Mouse (Mus musculus) urinary bladder, adult 2 months (tissue): ENCODE data around the gene Kcnq4. TPM values are rescaled to one million over a fixed set of nuclear protein-coding genes. Genes with fewer than 3 reads are reported as not detected.

Experiments
- DNase-seq: peaks from one replicate; pipeline ENCODE4 v3.0.0; 2022; ENCODE audit warnings: low spot score
- polyA plus RNA-seq: library from polyadenylated mRNA; depleted of rRNA; stranded (reverse); fragments of >200 nt; gene quantifications from 2 replicates; pipeline ENCODE4 v1.2.3, GENCODE M21; 2012; rRNA removed

Gene Kcnq4
- polyA plus RNA-seq, 1 experiment, result 20.2 TPM

DNA sequence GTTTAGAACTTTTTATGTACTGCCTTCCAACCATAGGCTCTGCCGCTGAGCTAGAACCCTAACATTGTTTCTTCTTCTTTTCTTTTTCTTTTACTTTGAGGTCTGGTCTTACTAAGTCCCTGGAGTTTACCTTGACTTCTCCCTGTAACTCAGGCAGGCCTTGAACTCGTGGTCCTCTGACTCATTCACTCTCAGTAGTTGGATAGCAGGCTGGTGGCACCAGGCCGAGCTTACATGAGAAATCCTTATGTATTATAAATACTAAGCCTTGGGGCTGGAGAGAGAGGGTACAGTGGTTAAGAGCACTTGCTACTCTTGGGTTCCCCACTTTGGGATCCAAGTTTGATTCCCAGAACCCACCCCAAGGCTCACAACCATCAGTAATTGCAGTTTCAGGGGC lies 74.8 kb downstream of the Kcnq4 start:
- no peak for DNase-seq

- DNase-seq, result no peak
Measured at GRCm38 (mm10) chr4:120671046-120671445, 77.4 kb downstream of the Kcnq4 start.

DNA sequence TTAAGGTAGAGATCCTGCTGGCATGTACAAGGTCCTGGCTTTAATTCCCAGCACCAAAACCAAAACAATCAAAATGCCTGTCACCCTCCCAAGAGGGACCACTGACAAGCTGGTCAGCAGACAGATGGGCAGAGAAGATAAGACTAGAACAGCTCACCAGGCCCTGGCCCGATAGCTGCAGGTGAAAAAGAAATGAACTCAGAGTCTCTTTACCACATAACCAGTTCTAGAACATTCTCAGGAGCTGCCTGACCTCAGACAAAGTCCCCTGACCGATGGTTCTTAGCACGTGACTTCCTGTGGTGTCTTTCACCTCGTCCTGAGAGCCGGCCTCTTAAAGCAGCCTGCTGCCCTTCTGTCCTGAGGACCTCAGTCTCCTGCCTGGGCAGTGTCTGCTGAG lies 78.8 kb downstream of the Kcnq4 start:
- DNase-seq, result no peak

DNA sequence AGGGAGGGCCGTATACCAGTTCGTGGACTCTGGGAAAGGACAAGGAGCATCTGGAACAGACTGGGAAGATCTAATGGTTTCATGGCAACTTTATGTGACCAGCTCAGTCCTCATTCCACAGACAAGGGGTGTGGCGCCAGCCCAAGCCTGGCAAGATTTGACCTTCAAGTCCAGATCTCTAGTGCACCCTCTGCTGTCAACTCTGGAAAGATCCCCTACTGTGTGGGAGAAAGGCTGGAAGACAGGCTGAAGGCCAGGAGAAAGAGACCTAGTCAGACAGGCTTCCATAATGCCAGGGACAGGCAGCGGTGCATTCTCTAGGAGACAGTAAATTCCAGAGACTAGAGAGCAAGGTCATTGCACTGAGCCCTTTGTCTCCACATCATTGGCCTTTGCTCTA lies 79.9 kb downstream of the Kcnq4 start:
- no peak for DNase-seq

- no peak for DNase-seq
Measured at GRCm38 (mm10) chr4:120667555-120667954, 80.9 kb downstream of the Kcnq4 start.

DNA sequence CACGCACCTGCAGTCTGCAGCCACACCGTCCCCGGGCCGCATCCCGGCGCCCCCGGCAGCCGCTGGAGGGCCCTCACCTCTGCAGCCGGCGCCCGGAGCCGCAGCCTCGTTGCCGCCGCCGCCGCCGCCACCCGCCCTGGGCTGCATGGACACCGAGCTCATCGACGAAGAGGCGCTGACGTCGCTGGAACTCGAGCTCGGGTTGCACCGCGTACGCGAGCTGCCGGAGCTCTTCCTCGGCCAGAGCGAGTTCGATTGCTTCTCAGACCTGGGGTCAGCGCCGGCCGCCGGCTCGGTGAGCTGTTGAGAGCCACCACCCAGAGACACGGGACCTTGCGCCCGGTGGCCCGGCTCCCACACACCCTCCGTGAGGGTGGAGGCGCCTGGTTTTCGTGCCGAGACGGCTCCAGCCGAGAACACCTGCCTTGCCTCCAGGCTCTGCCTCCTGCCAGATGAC lies 81.3 kb downstream of the Kcnq4 start:
- DNase-seq, result peak; percentile 60

- DNase-seq, result peak; percentile 76
Measured at GRCm38 (mm10) chr4:120666358-120667024, 81.9 kb downstream of the Kcnq4 start, which contains the start of gene Cited4. TSS of gene Cited4 (plus strand) at chr4:120666572.

DNA sequence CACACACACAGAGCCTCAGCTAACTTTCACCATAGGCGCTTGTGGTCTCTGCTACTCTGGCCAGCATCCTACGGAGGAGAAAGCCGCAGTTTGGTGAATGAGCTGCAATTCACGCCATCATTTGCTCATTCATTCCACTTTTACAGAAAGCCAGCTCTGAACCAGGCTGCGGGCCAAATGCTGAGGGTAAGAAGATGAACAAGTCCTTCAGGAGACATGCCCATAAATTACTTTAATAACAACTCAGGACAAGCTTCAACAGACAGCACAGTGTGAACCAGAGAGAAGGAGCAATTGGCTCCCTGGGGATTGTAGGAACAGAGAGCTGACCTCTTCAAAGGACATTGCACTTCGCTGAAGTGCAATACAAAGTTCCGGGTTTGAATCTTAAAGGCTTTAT lies 82.6 kb downstream of the Kcnq4 start:
- no peak for DNase-seq

- DNase-seq, result no peak
Measured at GRCm38 (mm10) chr4:120665144-120665700, 83.2 kb downstream of the Kcnq4 start.

GRCm38 (mm10) chr4:120664601-120665000 lies 83.8 kb downstream of the Kcnq4 start:
- no peak for DNase-seq

DNA sequence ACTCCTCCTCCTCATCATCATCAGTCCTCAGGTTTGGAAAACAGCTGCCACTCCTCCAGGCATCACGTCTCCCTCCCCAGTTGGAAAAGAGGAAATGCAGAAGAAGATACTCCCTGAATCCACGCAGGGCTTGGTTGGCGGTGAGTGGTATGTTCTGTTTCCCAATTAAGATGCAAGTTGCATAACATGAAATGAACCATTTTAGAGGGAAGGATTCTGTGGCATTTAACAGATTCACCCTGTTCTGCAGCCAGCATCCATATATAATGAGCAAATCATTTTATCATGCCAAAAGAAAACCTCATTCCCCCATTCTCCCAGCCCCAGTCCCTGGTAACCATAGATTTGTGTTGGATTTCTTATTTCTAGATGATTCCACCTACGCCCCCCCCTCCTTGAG lies 87.9 kb downstream of the Kcnq4 start:
- no peak for DNase-seq

GRCm38 (mm10) chr4:120655898-120656297 lies 92.5 kb downstream of the Kcnq4 start:
- DNase-seq, result no peak

GRCm38 (mm10) chr4:120650208-120650592 lies 98.2 kb downstream of the Kcnq4 start:
- no peak for DNase-seq

DNA sequence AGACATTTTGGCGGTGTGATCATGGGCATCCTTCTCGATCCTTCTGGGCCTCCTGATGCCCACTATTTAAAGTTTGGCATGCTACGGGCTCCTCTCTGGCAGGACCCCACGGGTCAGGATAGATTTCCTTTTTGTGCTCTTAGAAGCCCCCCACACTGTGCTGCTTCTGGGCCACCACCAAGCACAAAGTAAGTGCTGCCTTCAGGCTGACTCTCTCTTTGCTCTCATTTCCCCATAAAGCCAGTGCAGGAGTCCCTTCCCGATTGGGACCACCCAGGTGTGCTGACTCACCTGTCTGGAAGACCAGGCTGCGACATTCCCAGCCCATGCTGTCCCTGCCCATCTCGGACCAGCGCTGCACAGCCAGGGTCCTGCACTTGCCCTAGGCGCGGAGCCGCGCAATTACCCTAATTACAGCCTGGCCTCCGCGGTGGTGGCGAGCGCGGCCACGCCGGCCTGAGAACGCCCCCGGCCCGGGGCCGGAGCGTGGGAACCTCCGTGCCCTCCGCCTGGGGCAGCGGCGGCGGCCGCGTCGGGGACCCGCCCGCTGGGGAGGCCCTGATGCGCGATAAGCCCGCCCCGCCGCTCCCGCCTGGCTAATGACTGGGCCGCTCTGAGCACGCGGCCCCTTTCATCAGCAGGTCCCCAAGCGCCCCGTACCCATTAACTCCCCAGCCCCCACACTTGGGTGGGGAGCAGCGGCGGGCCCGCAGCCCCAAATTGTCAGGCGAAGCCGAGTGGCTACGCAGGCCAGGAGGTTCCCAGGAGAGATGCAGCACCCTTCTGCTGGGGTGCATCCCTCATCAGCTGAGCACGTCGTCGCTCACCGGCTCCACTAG lies 98.8 kb downstream of the Kcnq4 start:
- peak; percentile 26 for DNase-seq

Other genes starting within 250 kb of the Kcnq4 start
- 0.11 TPM in 1 of 2 replicates, not detected in the other for gene Slfnl1, start 216.4 kb downstream of the Kcnq4 start, polyA plus RNA-seq
- gene Ctps, start 178.3 kb downstream of the Kcnq4 start, polyA plus RNA-seq, result 50.6 and 55.6 TPM in 2 replicates
- not detected in 2 replicates for gene Gm8439, start 159.9 kb downstream of the Kcnq4 start, polyA plus RNA-seq
- gene Cited4, start 82.0 kb downstream of the Kcnq4 start, polyA plus RNA-seq, result 7.3 and 9.1 TPM in 2 replicates
- gene Nfyc, start 83.0 kb upstream of the Kcnq4 start, polyA plus RNA-seq, result 69.4 and 76.6 TPM in 2 replicates
- 0.19 and 0.28 TPM in 2 replicates for gene Rims3, start 106.2 kb upstream of the Kcnq4 start, polyA plus RNA-seq
- gene Exo5, start 176.4 kb upstream of the Kcnq4 start, polyA plus RNA-seq, result 14.6 and 15.7 TPM in 2 replicates
- gene Zfp69, start 203.1 kb upstream of the Kcnq4 start, polyA plus RNA-seq, result 1.6 and 2.0 TPM in 2 replicates